10 mouse cellular contexts compared by ENCODE assay signal in the genomic region with DNA sequence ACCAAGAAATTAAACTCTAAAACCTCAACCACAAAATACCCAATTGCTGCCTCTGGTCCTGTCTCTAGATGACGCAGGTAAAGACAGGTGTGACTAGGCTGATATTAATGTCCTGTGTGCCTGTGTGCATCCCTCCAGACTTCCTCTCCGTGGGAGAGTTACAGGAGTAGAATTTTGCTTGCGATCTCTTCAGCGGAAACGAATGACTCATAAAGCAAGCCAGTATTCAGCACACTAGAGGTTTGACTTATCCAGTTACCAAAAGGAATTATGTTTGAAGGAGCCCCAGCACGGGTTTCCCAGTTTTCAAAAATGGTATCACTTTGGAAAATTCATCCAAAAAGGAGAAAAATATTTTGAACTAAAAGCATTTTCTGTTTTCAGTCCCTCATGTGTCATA.
"Had no signal": no experiment of that assay in that cellular context is flagged by ENCODE, and none has a peak within 500 bp of the region (broad histone marks: within the 10 kb centered on the region; RNA-seq: fewer than 3 reads in every experiment).

No protein-coding gene starts in this region.

- DNase-seq: retina, postnatal 1 day; right cerebral cortex, postnatal 14 days; right cerebral cortex, postnatal 4 days; spleen, adult 18-20 months; thymus, adult 18-20 months; thymus, adult 2 months; thymus, postnatal 14 days; thymus, postnatal 25 days; thymus, postnatal 36 days; thymus, postnatal 4 days had no signal
